Mouse (Mus musculus) cerebellum, postnatal 4 days (tissue): ENCODE data around the gene Rhoh.
A peak's percentile ranks its signal among the peaks of the same experiment; 100 is the strongest.

ENCODE experiments used
- DNase-seq, 2 experiments: peaks; one replicate each; pipeline ENCODE4 v3.0.0; 2022; ENCODE audit warnings: low spot score in 2 of 2, mixed read lengths in 1 of 2

Gene Rhoh

DNA sequence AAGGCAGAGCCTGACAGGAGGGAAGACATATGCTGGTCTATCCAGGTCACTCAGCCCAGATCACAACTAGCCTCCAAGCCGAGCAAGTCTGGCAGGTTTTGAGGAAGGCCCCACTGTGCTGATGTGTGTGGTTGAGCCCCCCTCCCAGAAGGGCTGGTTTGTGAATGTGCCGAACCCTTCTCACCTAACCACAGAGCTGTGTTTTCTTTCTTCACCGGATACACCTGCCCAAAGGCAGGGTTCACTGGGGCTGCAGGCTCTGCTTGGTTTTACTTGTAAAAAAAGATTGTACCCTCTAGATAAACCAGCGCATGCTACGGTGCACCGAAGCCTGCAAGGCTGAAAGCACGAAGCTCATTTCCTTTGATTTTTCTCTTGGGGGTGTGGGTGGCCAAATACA, 68.1 kb downstream of the Rhoh start:
- no peak for DNase-seq

GRCm38 (mm10) chr5:65930171-65930570, 69.2 kb downstream of the Rhoh start:
- no peak for DNase-seq

DNA sequence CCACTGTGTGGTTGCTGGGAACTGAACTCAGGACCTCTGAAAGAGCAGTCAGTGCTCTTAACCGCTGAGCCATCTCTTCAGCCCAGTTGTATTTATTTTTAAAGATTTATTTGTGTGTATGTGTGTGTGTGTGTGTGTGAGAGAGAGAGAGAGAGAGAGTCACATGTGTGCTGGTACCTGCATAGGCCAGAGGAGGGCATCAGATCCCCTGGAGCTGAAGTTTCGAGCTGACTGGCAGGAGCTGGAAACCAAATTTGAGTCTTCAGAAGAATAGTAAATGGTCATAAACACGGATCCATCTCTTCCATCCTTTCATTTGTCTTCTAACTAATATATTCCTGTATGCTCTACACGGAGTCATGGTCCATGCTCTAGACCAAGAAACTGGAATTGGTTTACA, 72.2 kb downstream of the Rhoh start:
- DNase-seq, result no peak

DNA sequence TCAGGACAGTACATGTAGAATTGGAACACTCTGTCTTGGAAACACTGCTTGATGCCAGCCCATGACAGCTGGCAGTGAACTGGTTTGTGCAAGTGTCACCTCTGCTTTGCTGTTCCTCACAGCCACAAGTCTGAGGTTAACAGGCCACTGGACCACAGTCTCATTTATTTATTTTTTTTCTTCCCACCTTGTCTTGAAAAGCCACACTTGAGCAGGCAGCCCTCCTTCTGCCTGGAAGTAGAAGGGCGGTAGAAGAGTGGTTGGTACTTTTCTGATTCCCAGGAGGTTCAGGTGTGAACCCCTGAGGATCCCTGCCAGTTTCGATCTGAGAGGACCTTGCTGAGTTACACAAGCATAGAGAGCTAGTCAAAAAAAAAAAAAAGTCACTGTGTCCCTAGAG, 72.8 kb downstream of the Rhoh start:
- no peak for DNase-seq

- DNase-seq, result no peak
These were observed 73.8 kb downstream of the Rhoh start, which contains the start of gene Chrna9 for GRCm38 (mm10) chr5:65934783-65935182. Gene Chrna9 (plus strand): TSS chr5:65934921.

GRCm38 (mm10) chr5:65937011-65937726, 76.2 kb downstream of the Rhoh start:
- no peak for DNase-seq

- DNase-seq, result peak; percentile 72 to 80
These were observed 77.1 kb downstream of the Rhoh start for GRCm38 (mm10) chr5:65937998-65938715.

DNA sequence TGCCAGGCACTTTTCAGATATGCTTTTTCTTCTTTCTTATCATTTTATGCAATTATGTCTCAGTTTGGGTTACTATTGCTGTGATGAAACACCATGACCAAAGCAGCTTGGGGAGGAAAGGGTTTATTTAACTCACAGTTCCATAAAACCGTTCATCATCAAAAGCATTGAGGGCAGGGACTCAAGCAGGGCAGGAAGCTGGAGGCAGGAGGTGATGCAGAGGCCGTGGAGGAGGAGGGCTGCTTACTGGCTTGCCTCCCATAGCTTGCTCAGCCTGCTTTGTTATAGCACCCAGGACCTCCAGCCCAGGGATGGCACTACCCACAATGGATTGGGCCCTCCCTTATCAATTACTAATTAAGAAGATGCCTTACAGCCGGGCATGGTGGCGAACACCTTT, 80.1 kb downstream of the Rhoh start:
- DNase-seq, result no peak
